Mouse (Mus musculus): ENCODE measurements at regions not wholly inside any gene's neighbourhood (a gene's known extent, or its start where the extent isn't known, plus 50 kb on each side); places are given as distances from the start of the nearest gene placed in this dataset.

DNA sequence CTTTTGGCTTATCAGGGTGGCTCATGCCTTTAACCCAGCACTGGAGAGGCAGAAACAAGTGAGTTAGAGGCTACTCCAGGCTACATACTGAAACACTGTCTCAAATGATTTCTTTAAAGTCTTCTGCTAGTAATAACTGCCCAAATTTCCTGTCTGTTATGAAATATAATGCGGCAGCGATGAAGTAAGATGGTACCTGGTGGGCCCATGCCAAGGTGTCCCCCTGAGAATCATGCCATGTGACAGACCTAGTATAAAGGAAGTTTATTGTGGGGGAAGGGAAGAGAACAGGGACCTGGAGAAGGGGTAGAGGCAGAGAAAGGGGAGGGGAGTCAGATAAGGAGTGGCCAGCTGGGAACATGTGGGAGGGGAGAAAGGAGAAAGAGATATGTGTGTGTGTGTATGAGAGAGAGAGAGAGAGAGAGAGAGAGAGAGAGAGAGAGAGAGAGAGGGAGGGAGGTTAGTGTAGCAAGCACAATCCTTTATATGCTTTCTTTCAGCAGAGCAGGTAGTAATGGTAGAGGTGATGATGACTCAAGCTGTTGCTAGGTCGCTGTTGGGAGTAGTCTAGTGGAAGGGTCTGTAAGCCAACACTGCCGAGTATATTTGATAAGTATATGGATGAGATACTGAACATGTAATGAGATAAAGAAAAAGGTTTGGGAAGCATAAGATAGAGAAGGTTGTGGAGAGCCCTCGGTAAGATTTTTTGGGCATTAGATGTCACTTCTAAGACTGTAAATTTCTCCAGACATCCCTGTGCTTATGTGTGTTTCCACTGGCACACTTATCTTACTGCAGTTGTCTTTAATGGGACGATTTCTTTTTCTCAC is 71.1 kb upstream of the Dph5 start:
- ATAC-seq = no peak

DNA sequence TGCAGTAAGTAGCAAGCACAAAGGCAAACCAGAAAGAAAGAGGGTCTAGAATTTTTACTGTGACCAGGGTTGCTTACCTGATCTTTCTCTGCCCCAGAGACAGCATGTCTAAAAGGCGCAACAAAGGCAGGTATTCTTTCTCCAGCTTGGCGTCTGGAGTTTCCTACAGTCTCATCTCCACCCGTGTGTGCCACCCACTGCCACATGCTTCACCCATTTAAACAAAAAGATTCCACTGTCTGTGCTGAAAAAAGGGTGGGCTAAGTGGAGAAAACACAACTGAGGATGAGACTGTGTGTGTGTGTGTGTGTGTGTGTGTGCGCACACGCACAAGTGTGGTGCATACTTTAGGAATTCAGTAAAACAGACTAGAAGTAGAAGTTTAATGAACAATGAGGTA is 69.9 kb upstream of the Dph5 start:
- ATAC-seq = no peak

DNA sequence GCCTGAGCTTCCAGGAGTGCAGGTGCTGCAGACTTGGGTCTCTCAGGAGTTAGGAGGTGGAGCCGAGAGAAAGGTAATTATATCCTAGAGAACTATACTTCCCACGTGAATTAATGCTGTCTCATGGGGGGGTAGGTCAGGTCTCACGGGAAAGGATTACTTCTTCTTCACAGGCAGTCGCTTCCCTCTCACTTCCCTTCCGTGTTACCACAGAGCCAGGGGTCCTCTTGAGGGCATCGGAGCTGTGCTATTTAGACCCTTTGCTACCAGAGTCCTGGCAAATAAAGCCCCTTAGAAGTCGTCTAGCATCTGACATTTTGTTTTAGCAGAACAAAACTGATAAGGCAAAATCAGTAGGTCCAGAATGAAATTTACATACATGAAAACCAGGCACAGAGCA is 68.9 kb upstream of the Dph5 start:
- no peak for ATAC-seq

DNA sequence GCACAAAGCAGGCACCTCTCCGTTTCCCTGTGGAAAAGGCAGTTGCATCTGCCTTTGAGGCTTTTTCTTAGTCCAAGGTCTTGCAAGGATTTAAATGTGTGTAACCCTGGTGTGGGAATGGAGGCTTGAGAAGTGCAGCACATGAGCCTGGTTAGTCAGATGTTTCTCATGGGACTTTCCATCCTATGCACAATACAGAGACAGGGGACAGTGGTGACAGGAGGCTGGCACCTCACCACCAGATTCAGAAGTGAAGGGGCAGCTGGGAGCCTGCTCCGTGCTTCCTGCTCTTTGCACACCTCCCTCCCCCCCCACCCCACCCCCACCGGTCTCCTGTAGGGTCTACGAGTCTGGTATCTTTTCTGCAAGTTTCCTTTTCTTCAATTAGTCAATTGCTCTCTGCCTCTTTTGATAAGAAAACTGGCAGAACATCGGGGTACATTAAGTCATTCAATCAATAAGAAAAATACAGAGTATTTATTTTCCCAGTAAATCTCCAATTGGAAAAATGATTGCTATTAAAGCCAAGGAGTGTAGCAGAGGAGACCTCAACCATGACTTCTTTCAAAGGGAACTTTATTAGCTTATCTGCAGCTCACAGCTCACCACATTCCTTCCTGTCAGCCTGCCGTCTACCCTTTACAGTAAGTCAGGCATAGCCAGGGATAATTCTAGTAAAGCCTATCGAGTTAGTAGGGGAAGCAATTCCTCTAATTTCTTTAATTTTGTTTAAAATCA is 68.1 kb upstream of the Dph5 start:
- ATAC-seq = no peak

DNA sequence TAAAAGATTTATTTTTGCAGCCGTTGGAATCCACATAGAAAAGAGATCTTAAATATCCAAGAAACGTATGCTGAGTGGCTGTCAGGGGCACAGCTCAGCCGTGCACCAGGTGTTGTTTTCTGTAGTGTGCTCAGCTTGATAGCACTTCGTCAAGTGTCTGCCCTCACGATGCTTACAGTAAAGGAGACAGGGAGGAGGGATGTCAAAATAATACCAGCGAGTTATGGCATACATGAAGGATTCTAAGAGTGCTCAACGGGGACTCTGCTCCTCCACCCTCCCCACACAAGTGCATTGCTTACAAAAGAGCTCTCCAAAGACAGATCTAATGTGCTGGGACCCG is 67.5 kb upstream of the Dph5 start:
- ATAC-seq = no peak

DNA sequence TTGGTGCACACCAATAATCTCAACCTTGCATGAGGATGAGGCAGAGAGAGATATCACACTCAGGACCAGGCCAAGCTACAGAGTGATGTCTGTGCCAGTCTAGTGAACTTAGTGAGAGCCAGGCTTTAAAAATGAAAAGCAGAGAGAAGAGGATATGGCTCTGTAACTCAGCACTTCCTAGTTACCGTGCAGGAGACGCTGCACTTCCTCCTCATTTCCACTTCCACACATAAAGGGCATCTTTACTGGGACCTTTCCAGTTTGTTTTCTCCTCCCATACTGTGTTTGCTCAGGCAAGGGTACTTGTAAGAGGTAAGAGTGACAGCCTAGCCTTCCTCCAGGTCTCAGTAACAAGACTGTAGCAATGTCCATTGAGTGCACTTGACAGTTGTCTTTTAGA is 66.0 kb upstream of the Dph5 start:
- ATAC-seq = no peak

DNA sequence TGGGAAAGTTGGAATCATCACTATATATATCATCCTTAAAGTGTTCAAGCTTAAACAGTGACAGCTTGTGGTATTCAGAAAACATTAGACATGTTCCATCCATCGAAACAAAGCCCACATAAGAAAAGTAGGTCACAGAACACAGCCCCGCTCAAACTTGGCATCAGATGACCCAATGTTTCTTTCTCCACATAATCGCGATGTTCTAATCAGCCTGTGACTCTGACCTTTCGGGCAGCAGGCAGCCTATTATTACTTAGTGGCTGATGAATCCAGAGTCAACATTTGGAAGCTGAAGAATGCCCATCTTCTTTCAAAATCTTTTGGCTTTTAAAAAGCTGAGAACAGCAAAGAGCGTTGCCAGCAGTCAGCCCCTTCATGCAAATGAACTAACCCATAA is 65.1 kb upstream of the Dph5 start:
- ATAC-seq = no peak

DNA sequence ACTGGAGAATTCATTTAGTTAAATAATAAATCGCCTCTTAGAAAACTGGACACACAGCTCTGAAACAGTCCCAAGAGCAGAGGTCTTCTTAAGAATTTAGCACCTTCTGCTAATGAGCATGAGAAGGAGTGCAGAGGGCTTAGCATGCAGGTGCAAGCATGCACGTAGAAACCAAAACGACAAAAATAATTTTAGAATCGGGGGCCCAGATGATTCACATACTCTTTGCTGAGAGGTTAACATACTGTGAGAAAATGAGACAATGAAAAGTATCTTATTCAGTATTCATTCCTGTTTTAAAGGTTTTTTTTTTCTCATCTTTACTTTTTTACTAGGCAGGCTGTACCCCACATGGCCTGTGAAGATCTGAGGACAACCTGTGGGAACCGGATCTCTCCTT is 63.9 kb upstream of the Dph5 start:
- ATAC-seq = no peak

DNA sequence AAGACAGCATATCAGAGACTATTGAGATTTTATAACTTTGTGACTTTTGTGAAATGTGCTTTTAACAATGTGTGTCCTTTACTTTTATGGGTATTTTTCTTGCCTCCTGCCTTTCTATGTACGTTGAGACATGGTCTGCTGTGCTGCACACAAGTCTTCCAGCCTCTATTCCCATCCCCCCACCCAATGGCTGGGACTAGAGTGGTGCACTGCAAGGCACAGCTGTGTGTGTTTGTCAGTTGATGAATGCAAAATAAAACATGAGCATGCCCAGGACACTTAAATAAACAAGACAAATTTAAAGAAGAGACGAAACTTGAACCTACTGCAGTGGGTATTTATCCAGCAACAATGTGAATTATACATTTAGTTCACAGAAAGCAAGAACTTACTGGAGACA is 62.8 kb upstream of the Dph5 start:
- no peak for ATAC-seq

DNA sequence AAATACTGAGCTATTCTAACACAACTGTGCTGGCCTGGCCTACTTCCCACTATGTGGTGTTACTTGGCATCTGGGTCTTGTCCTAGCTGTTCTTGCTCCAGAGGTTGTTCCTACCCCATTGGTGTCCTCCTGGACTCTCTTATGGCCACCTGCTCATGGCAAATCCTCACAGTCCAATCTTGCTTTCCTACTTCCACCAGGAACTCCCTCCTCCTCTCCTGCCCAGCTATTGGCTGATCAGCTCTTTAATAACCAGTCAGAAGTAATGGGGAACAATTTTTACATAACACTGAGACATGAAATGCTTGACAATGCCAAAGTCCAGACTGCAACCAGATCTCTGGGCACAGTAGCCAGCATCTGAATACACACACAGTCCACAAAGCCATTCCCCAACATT is 52.3 kb upstream of the Dph5 start:
- ATAC-seq = no peak

DNA sequence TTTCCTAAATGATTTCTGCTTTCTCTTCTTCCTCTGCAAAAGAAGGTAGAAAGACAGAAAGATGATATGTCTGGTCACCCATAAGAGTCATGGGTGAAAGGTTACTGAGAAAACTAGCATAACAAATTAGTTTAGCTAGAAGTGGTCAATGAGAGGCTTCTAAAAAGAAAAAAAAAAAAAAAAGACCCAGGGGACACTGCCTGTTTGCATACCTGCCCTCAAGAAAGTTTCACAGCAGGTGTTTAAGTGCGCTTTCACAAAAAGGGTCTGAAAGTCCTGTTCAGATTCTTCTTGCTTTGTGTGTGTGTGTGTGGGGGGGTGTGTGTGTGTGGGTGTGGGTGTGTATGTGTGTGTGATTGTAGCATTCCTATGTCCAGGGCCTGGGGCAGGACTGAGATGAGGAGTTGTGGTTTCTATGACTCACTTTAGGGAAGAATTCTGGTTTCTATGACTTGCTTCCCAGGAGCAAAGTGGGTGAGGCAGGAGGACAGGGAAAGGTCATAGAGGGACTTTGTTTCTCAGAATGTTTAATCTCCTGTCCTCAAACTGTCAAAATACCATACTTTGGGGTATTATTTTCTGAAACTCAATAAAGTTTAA is 49.9 kb upstream of the Dph5 start:
- ATAC-seq = no peak
